Mouse (Mus musculus) midbrain, embryonic 13.5 days (tissue): ENCODE measurements around the gene Adgre1. TPM values are rescaled to one million over a fixed set of nuclear protein-coding genes. Genes with fewer than 3 reads are reported as not detected.

ENCODE experiments used
- ATAC-seq: fragments of 200-750 bp; cut with Nextera tagmentation; 2 replicates; pipeline ENCODE4 v1.8.0; 2017; ENCODE audit warnings: mild to moderate bottlenecking, moderate TSS enrichment, moderate library complexity
- H3K27ac ChIP-seq: fragments of 300-500 bp; sonication (generic); 2 replicates; pipeline ENCODE4 v1.5.1; 2015; ENCODE audit warnings: inconsistent platforms, mild to moderate bottlenecking, moderate library complexity
- H3K27me3 ChIP-seq: fragments of 300-500 bp; sonication (generic); 2 replicates; pipeline ENCODE4 v1.6.1; 2015; ENCODE audit warnings: mild to moderate bottlenecking, inconsistent platforms
- H3K36me3 ChIP-seq: fragments of 300-500 bp; sonication (generic); 2 replicates; pipeline ENCODE4 v1.6.1; 2015; ENCODE audit warnings: mild to moderate bottlenecking, inconsistent platforms
- H3K4me1 ChIP-seq: fragments of 300-500 bp; sonication (generic); replicated peaks from 2 replicates; pipeline ENCODE4 v1.6.1; 2015; ENCODE audit warnings: inconsistent platforms
- H3K4me2 ChIP-seq: fragments of 300-500 bp; sonication (generic); replicated peaks from 2 replicates; pipeline ENCODE4 v1.6.1; 2015; ENCODE audit warnings: moderate library complexity, mild to moderate bottlenecking, inconsistent platforms
- H3K4me3 ChIP-seq: fragments of 300-500 bp; sonication (generic); replicated peaks from 2 replicates; pipeline ENCODE4 v1.5.1; 2015; ENCODE audit warnings: mild to moderate bottlenecking, inconsistent platforms
- H3K9ac ChIP-seq: fragments of 300-500 bp; sonication (generic); replicated peaks from 2 replicates; pipeline ENCODE4 v1.6.1; 2015; ENCODE audit warnings: mild to moderate bottlenecking, inconsistent platforms
- H3K9me3 ChIP-seq: fragments of 300-500 bp; sonication (generic); 2 replicates; pipeline ENCODE4 v1.6.1; 2016; ENCODE audit warnings: mild to moderate bottlenecking, inconsistent platforms
- WGBS: fragments of 180-500 bp; shearing (Covaris S2); methylation state at CpG from one replicate; pipeline ENCODE4 v1.1.7; 2015; 5-methylcytosine and 5-hydroxymethylcytosine counted together
- polyA plus RNA-seq: library from polyadenylated mRNA; unstranded; fragments of >200 nt; fragmentation: Nextera tagmentation; extraction: Ambion mirVana; gene quantifications from 2 replicates; pipeline ENCODE4 v1.2.1, GENCODE M21; 2015

The Adgre1 gene
- polyA plus RNA-seq, 1 experiment from 2014 or later: 3.7 TPM

- no peak for ATAC-seq
- H3K36me3 ChIP-seq: no peaks in the 10 kb centered on the region
- no peak overlapping the region for H3K9ac ChIP-seq
- no peaks in the 10 kb centered on the region for H3K27me3 ChIP-seq
- H3K4me2 ChIP-seq: no peak overlapping the region
- H3K4me1 ChIP-seq: no peaks in the 10 kb centered on the region
- no peak overlapping the region for H3K27ac ChIP-seq
- WGBS: 92% methylated on average over 4 of the region's 4 CpGs
- no peaks in the 10 kb centered on the region for H3K9me3 ChIP-seq
- H3K4me3 ChIP-seq: no peak overlapping the region
Observed at GRCm38 (mm10) chr17:57341568-57341967, 16.9 kb upstream of the Adgre1 start.

- 76% methylated on average over 2 of the region's 2 CpGs for WGBS
- Histone ChIP-seq H3K27ac (no peak overlapping the region), H3K4me1 (no peaks in the 10 kb centered on the region), H3K4me3 (no peak overlapping the region), H3K9ac (no peak overlapping the region), H3K36me3 (no peaks in the 10 kb centered on the region), H3K9me3 (no peaks in the 10 kb centered on the region), H3K27me3 (no peaks in the 10 kb centered on the region), H3K4me2 (no peak overlapping the region)
- ATAC-seq: no peak
Observed at GRCm38 (mm10) chr17:57344029-57344707, 14.3 kb upstream of the Adgre1 start.

GRCm38 (mm10) chr17:57347017-57347416 lies 11.5 kb upstream of the Adgre1 start:
- H3K36me3 ChIP-seq: no peaks in the 10 kb centered on the region
- H3K4me1 ChIP-seq: no peaks in the 10 kb centered on the region
- H3K27me3 ChIP-seq: no peaks in the 10 kb centered on the region
- no peak for ATAC-seq
- no peak overlapping the region for H3K4me3 ChIP-seq
- H3K27ac ChIP-seq: no peak overlapping the region
- H3K9ac ChIP-seq: no peak overlapping the region
- H3K4me2 ChIP-seq: no peak overlapping the region
- H3K9me3 ChIP-seq: no peaks in the 10 kb centered on the region
- 76% methylated on average over 6 of the region's 6 CpGs for WGBS

GRCm38 (mm10) chr17:57347781-57348180 lies 10.7 kb upstream of the Adgre1 start:
- 91% methylated on average over 2 of the region's 2 CpGs for WGBS
- no peak overlapping the region for H3K4me3 ChIP-seq
- no peaks in the 10 kb centered on the region for H3K27me3 ChIP-seq
- no peak overlapping the region for H3K27ac ChIP-seq
- no peaks in the 10 kb centered on the region for H3K9me3 ChIP-seq
- ATAC-seq: no peak
- no peak overlapping the region for H3K4me2 ChIP-seq
- H3K4me1 ChIP-seq: no peaks in the 10 kb centered on the region
- H3K9ac ChIP-seq: no peak overlapping the region
- no peaks in the 10 kb centered on the region for H3K36me3 ChIP-seq

- no peak overlapping the region for H3K27ac ChIP-seq
- no peaks in the 10 kb centered on the region for H3K27me3 ChIP-seq
- H3K4me1 ChIP-seq: no peaks in the 10 kb centered on the region
- no peak overlapping the region for H3K4me2 ChIP-seq
- no peak for ATAC-seq
- H3K9ac ChIP-seq: no peak overlapping the region
- no peaks in the 10 kb centered on the region for H3K36me3 ChIP-seq
- no peak overlapping the region for H3K4me3 ChIP-seq
- 63% methylated on average over 5 of the region's 5 CpGs for WGBS
- H3K9me3 ChIP-seq: no peaks in the 10 kb centered on the region
Observed at GRCm38 (mm10) chr17:57349067-57349466, 9.4 kb upstream of the Adgre1 start.

GRCm38 (mm10) chr17:57350212-57350611 lies 8.3 kb upstream of the Adgre1 start:
- no peaks in the 10 kb centered on the region for H3K4me1 ChIP-seq
- WGBS: 87% methylated on average over 5 of the region's 5 CpGs
- H3K36me3 ChIP-seq: no peaks in the 10 kb centered on the region
- H3K27ac ChIP-seq: no peak overlapping the region
- no peak overlapping the region for H3K4me3 ChIP-seq
- no peak for ATAC-seq
- no peak overlapping the region for H3K9ac ChIP-seq
- H3K9me3 ChIP-seq: no peaks in the 10 kb centered on the region
- H3K27me3 ChIP-seq: no peaks in the 10 kb centered on the region
- no peak overlapping the region for H3K4me2 ChIP-seq

- no peaks in the 10 kb centered on the region for H3K27me3 ChIP-seq
- no peak overlapping the region for H3K9ac ChIP-seq
- H3K4me1 ChIP-seq: no peaks in the 10 kb centered on the region
- WGBS: 89% methylated on average over 9 of the region's 9 CpGs
- H3K4me3 ChIP-seq: no peak overlapping the region
- H3K27ac ChIP-seq: no peak overlapping the region
- no peak overlapping the region for H3K4me2 ChIP-seq
- H3K36me3 ChIP-seq: no peaks in the 10 kb centered on the region
- no peaks in the 10 kb centered on the region for H3K9me3 ChIP-seq
- no peak for ATAC-seq
Observed at GRCm38 (mm10) chr17:57351107-57351506, 7.4 kb upstream of the Adgre1 start.

- H3K36me3 ChIP-seq: no peaks in the 10 kb centered on the region
- no peaks in the 10 kb centered on the region for H3K4me1 ChIP-seq
- H3K27ac ChIP-seq: no peak overlapping the region
- no peak for ATAC-seq
- 90% methylated on average over 11 of the region's 11 CpGs for WGBS
- no peaks in the 10 kb centered on the region for H3K9me3 ChIP-seq
- no peaks in the 10 kb centered on the region for H3K27me3 ChIP-seq
- H3K4me3 ChIP-seq: no peak overlapping the region
- no peak overlapping the region for H3K4me2 ChIP-seq
- no peak overlapping the region for H3K9ac ChIP-seq
Observed at GRCm38 (mm10) chr17:57359485-57360241, 1.2 kb downstream of the Adgre1 start.

Other genes starting within 250 kb of the Adgre1 start
- 0.44 and 0.82 TPM in 2 replicates for gene Cd70, start 208.9 kb upstream of the Adgre1 start, polyA plus RNA-seq
- not detected in 2 replicates for gene Tnfsf14, start 164.5 kb upstream of the Adgre1 start, polyA plus RNA-seq
- 0.34 and 1.1 TPM in 2 replicates for gene C3, start 130.6 kb upstream of the Adgre1 start, polyA plus RNA-seq
- gene Gpr108, start 110.2 kb upstream of the Adgre1 start, polyA plus RNA-seq: 19.6 and 20.6 TPM in 2 replicates
- gene Trip10, start 109.2 kb upstream of the Adgre1 start, polyA plus RNA-seq: 12.3 and 13.7 TPM in 2 replicates
- gene Vav1, start 79.6 kb upstream of the Adgre1 start, polyA plus RNA-seq: 1.2 and 1.3 TPM in 2 replicates
- gene Vmn2r120, start 186.8 kb downstream of the Adgre1 start, polyA plus RNA-seq: not detected in 2 replicates